Mouse (Mus musculus) forebrain, embryonic 11.5 days (tissue): ENCODE results near the gene Arhgef18. TPM values are rescaled to one million over a fixed set of nuclear protein-coding genes. Genes with fewer than 3 reads are reported as not detected.

Experiments
- ATAC-seq: fragments of 200-750 bp; cut with Nextera tagmentation; replicated peaks from 2 replicates; pipeline ENCODE4 v1.8.0; 2017; ENCODE audit warnings: moderate TSS enrichment; ENCODE audit not compliant: low FRiP score
- DNase-seq: peaks from one replicate; pipeline ENCODE4 v3.0.0-alpha.2; 2017; ENCODE audit warnings: low spot score
- H3K27ac ChIP-seq: fragments of 300-500 bp; sonication (generic); 2 replicates; pipeline ENCODE4 v1.5.1; 2014; ENCODE audit warnings: low read depth, low read length
- H3K27me3 ChIP-seq: fragments of 300-500 bp; sonication (generic); 2 replicates; pipeline ENCODE4 v1.6.1; 2014; ENCODE audit warnings: mild to moderate bottlenecking, low read length, mixed read lengths; ENCODE audit not compliant: control insufficient read depth, insufficient read depth
- H3K36me3 ChIP-seq: fragments of 300-500 bp; sonication (generic); 2 replicates; pipeline ENCODE4 v1.6.1; 2014; ENCODE audit warnings: mild to moderate bottlenecking, low read length, moderate library complexity, mixed read lengths; ENCODE audit not compliant: control insufficient read depth, insufficient read depth
- H3K4me1 ChIP-seq: fragments of 300-500 bp; sonication (generic); replicated peaks from 2 replicates; pipeline ENCODE4 v1.6.1; 2014; ENCODE audit warnings: low read length, mixed read lengths; ENCODE audit not compliant: control insufficient read depth, insufficient read depth
- H3K4me2 ChIP-seq: fragments of 300-500 bp; sonication (generic); 2 replicates; pipeline ENCODE4 v1.6.1; 2014; ENCODE audit warnings: low read depth, mild to moderate bottlenecking, low read length, moderate library complexity, mixed read lengths; ENCODE audit not compliant: severe bottlenecking
- H3K4me3 ChIP-seq: fragments of 300-500 bp; sonication (generic); 2 replicates; pipeline ENCODE4 v1.5.1; 2014; ENCODE audit warnings: low read depth, low read length
- H3K9ac ChIP-seq: fragments of 300-500 bp; sonication (generic); 2 replicates; pipeline ENCODE4 v1.6.1; 2014; ENCODE audit warnings: low read length
- H3K9me3 ChIP-seq: fragments of 300-500 bp; sonication (generic); 2 replicates; pipeline ENCODE4 v1.6.1; 2016; ENCODE audit warnings: low read length, mixed read lengths; ENCODE audit not compliant: control insufficient read depth
- WGBS: fragments of 180-500 bp; shearing (Covaris S2); extraction: QIAGEN DNeasy Blood & Tissue Kit; methylation state at CpG from one replicate; pipeline ENCODE4 v1.1.7; 2014; 5-methylcytosine and 5-hydroxymethylcytosine counted together
- polyA plus RNA-seq: library from polyadenylated mRNA; unstranded; fragments of >200 nt; fragmentation: Nextera tagmentation; extraction: Ambion mirVana; gene quantifications from 2 replicates; pipeline ENCODE4 v1.2.1, GENCODE M21; 2014

Gene Arhgef18
- polyA plus RNA-seq, 1 experiment from 2014 or later = 12.3 TPM

DNA sequence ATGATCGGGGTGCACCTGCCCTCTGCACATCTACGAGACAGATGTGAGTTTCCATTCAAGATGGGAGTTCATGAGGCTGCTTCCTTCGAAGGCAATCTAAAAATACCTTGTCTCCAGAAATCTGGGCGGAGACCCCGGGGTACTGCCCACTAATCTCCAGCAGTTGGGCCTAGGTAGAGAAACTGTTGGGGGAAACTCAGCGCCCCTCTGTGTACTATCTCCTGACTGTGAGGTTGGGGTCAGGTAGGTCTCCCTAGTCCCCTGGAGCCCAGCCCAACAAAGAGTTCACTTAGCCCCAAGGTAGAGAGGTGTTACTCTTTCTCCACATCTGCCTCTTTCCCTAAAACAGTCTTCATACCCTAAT is 101.0 kb downstream of the Arhgef18 start:
- peaks cover 3% of the 10 kb centered on the region; the same call in 1 of the 2 replicates for H3K4me1 ChIP-seq
- DNase-seq = no peak
- peak; percentile 16 for ATAC-seq

DNA sequence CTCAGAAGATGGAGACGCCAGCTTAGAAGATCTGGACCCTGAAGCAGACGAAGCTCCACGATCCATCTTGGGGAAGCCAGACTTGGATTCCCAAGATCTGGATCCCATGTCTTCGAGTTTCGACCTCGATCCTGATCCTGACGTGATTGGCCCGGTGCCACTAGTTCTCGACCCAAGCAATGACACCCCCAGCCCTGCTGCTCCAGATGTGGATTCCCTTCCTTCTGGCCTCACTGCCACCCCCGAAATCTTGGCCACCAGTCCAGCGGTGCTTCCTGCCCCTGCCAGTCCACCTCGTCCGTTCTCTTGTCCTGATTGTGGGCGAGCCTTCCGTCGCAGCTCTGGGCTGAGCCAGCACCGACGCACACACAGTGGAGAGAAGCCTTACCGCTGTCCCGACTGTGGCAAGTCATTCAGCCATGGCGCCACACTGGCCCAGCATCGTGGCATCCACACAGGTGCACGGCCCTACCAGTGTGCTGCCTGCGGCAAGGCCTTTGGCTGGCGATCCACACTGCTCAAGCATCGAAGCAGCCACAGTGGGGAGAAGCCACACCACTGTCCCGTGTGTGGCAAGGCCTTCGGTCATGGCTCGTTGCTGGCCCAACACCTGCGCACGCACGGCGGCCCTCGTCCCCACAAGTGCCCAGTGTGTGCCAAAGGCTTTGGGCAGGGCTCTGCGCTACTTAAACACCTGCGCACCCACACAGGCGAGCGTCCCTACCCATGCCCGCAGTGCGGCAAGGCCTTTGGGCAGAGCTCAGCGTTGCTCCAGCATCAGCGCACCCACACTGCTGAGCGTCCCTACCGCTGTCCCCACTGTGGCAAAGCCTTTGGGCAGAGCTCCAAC is 103.0 kb downstream of the Arhgef18 start:
- 96% methylated on average over 44 of the region's 44 CpGs for WGBS
- Histone ChIP-seq H3K9ac (no peak overlapping the region), H3K36me3 (peaks cover 23% of the 10 kb centered on the region), H3K9me3 (no peaks in the 10 kb centered on the region; the same call in 1 of the 2 replicates), H3K4me2 (no peak overlapping the region), H3K4me3 (no peak overlapping the region), H3K4me1 (peaks cover 6% of the 10 kb centered on the region; the same call in 1 of the 2 replicates), H3K27ac (no peak overlapping the region), H3K27me3 (no peaks in the 10 kb centered on the region)
- DNase-seq (no peak), ATAC-seq (no peak)

More for the DNA sequence above, 101.0 kb downstream of the Arhgef18 start:
- 38% methylated on average over 6 of the region's 6 CpGs for WGBS
- peak overlapping the region; percentile 89 for H3K4me3 ChIP-seq
- H3K4me2 ChIP-seq = peak overlapping the region; percentile 51
- peak overlapping the region; percentile 97 for H3K9ac ChIP-seq
- peaks cover 23% of the 10 kb centered on the region for H3K36me3 ChIP-seq
- no peaks in the 10 kb centered on the region for H3K27me3 ChIP-seq
- H3K9me3 ChIP-seq = no peaks in the 10 kb centered on the region; the same call in 1 of the 2 replicates
- no peak overlapping the region; the same call in 1 of the 2 replicates for H3K27ac ChIP-seq

DNA sequence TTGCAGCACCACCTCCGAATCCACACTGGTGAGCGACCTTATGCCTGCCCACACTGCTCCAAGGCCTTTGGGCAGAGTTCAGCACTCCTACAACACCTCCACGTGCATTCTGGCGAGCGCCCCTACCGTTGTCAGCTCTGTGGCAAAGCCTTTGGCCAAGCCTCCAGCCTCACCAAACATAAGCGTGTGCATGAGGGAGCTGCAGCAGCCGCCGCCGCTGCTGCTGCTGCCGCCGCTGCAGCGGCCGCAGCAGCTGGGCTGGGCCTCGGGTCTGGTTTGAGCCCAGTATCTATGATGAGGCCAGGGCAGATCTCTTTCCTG is 103.6 kb downstream of the Arhgef18 start:
- 92% methylated on average over 15 of the region's 15 CpGs for WGBS
- ATAC-seq (no peak), DNase-seq (no peak)
- no peak overlapping the region for H3K27ac ChIP-seq
- no peaks in the 10 kb centered on the region; the same call in 1 of the 2 replicates for H3K9me3 ChIP-seq
- no peak overlapping the region for H3K4me2 ChIP-seq
- no peak overlapping the region for H3K9ac ChIP-seq
- H3K4me1 ChIP-seq = peaks cover 11% of the 10 kb centered on the region; the same call in 1 of the 2 replicates
- no peaks in the 10 kb centered on the region for H3K27me3 ChIP-seq
- H3K4me3 ChIP-seq = no peak overlapping the region
- peaks cover 23% of the 10 kb centered on the region for H3K36me3 ChIP-seq

DNA sequence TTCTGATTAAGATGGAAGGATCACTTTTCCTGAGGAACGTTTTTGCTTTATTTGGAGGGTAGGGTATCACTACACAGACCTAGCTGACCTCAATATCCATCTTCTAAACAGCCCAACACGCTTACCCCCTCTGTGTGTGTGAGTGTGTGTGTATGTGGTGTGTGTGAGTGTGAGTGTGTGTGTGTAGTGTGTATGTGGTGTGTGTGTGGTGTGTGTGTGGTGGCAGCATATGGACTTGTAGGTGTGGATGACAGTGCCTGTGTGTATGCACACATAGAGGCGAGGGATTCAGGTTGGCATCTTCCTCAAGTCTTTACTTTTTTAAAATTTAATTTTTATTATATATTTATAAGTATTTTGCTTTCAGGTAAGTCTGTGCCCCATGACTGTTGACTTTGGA is 105.8 kb downstream of the Arhgef18 start:
- WGBS = 89% methylated on average over 3 of the region's 3 CpGs
- H3K36me3 ChIP-seq = peaks cover 23% of the 10 kb centered on the region
- H3K4me3 ChIP-seq = no peak overlapping the region
- peaks cover 11% of the 10 kb centered on the region; the same call in 1 of the 2 replicates for H3K4me1 ChIP-seq
- DNase-seq (no peak), ATAC-seq (no peak)
- H3K9me3 ChIP-seq = no peaks in the 10 kb centered on the region; the same call in 1 of the 2 replicates
- H3K27ac ChIP-seq = no peak overlapping the region
- no peak overlapping the region for H3K4me2 ChIP-seq
- no peak overlapping the region for H3K9ac ChIP-seq
- H3K27me3 ChIP-seq = no peaks in the 10 kb centered on the region

DNA sequence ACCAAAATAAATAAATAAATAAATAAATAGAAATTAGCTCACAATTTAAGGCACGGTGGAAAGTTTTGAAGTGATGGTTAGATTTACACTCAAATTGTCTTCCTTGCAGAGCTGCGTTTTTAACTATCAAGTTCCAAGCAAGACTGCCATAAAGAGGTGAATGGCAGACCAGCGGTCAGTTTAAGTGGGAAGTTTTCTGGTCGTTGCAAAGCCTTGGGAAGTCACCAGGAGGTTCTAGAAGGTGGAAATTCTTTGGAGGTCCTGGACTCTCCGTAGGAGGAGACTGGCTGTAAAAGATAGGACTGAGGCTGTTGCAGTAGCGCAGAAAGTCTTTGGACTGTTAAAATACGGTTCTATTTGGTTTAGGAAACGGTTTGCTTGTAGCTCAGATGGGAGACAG is 106.9 kb downstream of the Arhgef18 start:
- H3K9me3 ChIP-seq = no peaks in the 10 kb centered on the region; the same call in 1 of the 2 replicates
- H3K4me1 ChIP-seq = peaks cover 8% of the 10 kb centered on the region; the same call in 1 of the 2 replicates
- H3K27ac ChIP-seq = peak overlapping the region; percentile 77; the same call in 1 of the 2 replicates
- H3K27me3 ChIP-seq = no peaks in the 10 kb centered on the region
- peak; percentile 25 for ATAC-seq
- peak overlapping the region; percentile 88 for H3K9ac ChIP-seq
- whole genome bisulfite sequencing = 11% methylated on average over 8 of the region's 8 CpGs
- peak overlapping the region; percentile 80 for H3K4me2 ChIP-seq
- peaks cover 19% of the 10 kb centered on the region for H3K36me3 ChIP-seq
- H3K4me3 ChIP-seq = peak overlapping the region; percentile 76
- no peak for DNase-seq

DNA sequence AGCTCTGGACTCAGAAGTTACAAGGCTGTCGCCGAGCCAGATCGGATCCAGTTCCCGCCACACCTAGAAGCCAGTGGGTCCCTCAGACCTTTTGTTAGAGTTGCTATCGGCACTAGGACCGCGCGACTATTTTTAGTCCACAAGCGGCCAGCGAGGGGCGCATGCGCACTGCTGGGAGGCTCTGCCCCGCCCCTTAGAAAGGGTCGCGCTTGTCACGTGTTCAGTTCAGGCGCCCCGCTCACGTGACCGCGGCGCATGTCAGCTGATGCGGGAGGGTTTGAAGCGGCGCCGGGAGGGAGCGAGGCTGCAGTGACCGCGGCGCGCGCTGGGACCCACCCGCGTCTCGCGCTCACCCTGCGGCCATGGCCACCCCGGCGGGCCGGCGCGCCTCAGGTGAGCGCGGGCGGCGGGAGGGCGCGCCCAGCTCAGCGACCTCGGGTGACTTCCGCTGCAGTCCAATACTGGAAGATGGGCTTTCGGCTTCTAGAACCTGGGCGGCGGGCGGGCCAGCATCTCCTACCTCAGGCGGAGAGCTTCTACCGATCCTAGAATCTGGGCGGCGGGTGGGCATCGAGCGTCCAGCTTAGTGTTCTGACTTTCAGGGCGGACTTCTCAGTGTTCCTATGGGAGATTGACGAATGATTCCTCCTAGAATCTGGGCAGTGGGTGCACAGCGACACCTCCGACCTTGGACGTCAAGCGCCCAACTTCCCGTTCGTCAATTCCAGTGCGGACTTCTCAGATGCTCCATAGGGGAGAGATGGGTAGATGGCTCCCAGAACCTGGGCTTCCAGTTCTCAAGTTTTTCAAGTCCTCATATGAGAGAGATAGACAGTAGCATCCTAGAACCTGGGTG is 107.7 kb downstream of the Arhgef18 start, which contains the start of gene Mcoln1:
Gene Mcoln1, plus strand, starts transcription at position 223 of the 856 bp plus-strand sequence.
- Histone ChIP-seq H3K27ac (peak within 1 kb of the TSS; percentile 77; the same call in 1 of the 2 replicates), H3K4me1 (peaks cover 8% of the 10 kb centered on the region; the same call in 1 of the 2 replicates), H3K36me3 (peaks cover 12% of the 10 kb centered on the region), H3K27me3 (no peaks in the 10 kb centered on the region), H3K9ac (peak within 1 kb of the TSS; percentile 88), H3K4me3 (peak within 1 kb of the TSS; percentile 76), H3K9me3 (no peaks in the 10 kb centered on the region; the same call in 1 of the 2 replicates), H3K4me2 (peak within 1 kb of the TSS; percentile 80)
- ATAC-seq (peak; percentile 93), DNase-seq (peak; percentile 99)
- WGBS = under 1% methylated on average over 70 of the region's 70 CpGs

DNA sequence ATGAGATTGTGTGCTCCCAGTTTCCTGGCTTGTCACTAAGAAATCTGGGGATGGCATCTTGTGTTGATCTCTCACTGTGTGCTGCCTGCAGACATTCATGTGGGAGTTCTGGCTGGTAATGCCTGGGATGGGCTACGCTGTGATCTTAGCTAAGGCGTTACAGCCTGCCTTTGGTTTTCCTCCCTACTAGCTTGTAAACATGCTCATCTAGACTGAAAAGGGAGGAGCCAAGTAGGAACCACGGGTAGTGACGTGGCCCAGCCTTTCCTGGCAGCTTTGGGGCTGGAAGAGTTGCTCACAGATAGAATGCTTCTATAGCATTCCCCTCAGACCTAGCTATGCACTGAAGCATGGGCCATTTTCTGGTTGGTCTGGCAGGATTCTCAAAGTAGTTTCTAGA is 109.4 kb downstream of the Arhgef18 start:
- Histone ChIP-seq H3K9me3 (no peaks in the 10 kb centered on the region), H3K36me3 (no peaks in the 10 kb centered on the region; the same call in 1 of the 2 replicates), H3K9ac (no peak overlapping the region), H3K27me3 (no peaks in the 10 kb centered on the region), H3K27ac (no peak overlapping the region), H3K4me2 (no peak overlapping the region), H3K4me1 (peaks cover 8% of the 10 kb centered on the region; the same call in 1 of the 2 replicates), H3K4me3 (no peak overlapping the region)
- DNase-seq (no peak), ATAC-seq (no peak)
- whole genome bisulfite sequencing = 74% methylated on average over 4 of the region's 4 CpGs
